Mouse (Mus musculus) liver, embryonic 13.5 days (tissue): ENCODE measurements at regions not wholly inside any gene's neighbourhood (a gene's known extent, or its start where the extent isn't known, plus 50 kb on each side); places are given as distances from the start of the nearest gene placed in this dataset.
"Not testable (repeated sequence)": the region's sequence is repeated elsewhere in the genome, so short reads cannot be mapped to it uniquely, and the experiment has no call there.

Experiments
- ATAC-seq: fragments of 200-750 bp; cut with Nextera tagmentation; 2 replicates; pipeline ENCODE4 v1.8.0; 2017; ENCODE audit warnings: low read depth, mild to moderate bottlenecking, moderate number of reproducible peaks, moderate library complexity
- DNase-seq: peaks from one replicate; pipeline ENCODE4 v3.0.0; 2022
- H3K27ac ChIP-seq: fragments of 300-500 bp; sonication (generic); 2 replicates; pipeline ENCODE4 v1.5.1; 2015; ENCODE audit warnings: moderate library complexity, mild to moderate bottlenecking, inconsistent platforms
- H3K27me3 ChIP-seq: fragments of 300-500 bp; sonication (generic); 2 replicates; pipeline ENCODE4 v1.6.1; 2015; ENCODE audit warnings: mild to moderate bottlenecking, inconsistent platforms
- H3K36me3 ChIP-seq: fragments of 300-500 bp; sonication (generic); 2 replicates; pipeline ENCODE4 v1.6.1; 2015; ENCODE audit warnings: mild to moderate bottlenecking, inconsistent platforms
- H3K4me1 ChIP-seq: fragments of 300-500 bp; sonication (generic); replicated peaks from 2 replicates; pipeline ENCODE4 v1.6.1; 2015; ENCODE audit warnings: inconsistent platforms
- H3K4me2 ChIP-seq: fragments of 300-500 bp; sonication (generic); 2 replicates; pipeline ENCODE4 v1.6.1; 2015; ENCODE audit warnings: inconsistent platforms, mild to moderate bottlenecking, moderate library complexity
- H3K4me3 ChIP-seq: fragments of 300-500 bp; sonication (generic); replicated peaks from 2 replicates; pipeline ENCODE4 v1.5.1; 2015; ENCODE audit warnings: mild to moderate bottlenecking, inconsistent platforms
- H3K9ac ChIP-seq: fragments of 300-500 bp; sonication (generic); 2 replicates; pipeline ENCODE4 v1.6.1; 2015; ENCODE audit warnings: mild to moderate bottlenecking, inconsistent platforms
- H3K9me3 ChIP-seq: fragments of 300-500 bp; sonication (generic); replicated peaks from 2 replicates; pipeline ENCODE4 v1.6.1; 2016; ENCODE audit warnings: inconsistent platforms
- WGBS: fragments of 180-500 bp; shearing (Covaris S2); methylation state at CpG from one replicate; pipeline ENCODE4 v1.1.7; 2015; ENCODE audit not compliant: insufficient replicate concordance; 5-methylcytosine and 5-hydroxymethylcytosine counted together

DNA sequence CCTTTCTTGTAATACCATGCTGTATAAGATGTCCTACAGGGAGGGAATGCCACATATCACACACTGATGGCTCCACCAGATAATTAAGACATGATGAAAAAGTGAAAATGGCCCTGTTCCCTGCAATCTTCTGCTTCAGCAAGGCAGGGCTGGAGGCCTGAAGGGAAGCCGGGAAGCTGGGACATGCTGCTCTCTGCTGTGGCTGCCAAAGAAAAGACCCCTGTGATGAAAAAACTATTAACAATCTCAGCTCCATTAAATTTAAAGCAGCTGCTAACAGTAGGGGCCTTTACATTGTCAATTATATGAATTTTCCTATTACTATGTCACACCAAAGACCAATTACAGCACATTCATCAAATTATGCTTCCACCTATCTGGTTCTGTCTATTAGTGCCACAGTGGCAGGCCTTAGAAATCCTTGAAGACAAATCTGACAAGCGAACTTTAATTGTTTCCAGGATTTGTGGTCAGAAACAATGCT is 239.8 kb downstream of the Gm11232 start:
- Histone ChIP-seq H3K36me3 (no peaks in the 10 kb centered on the region), H3K27me3 (no peaks in the 10 kb centered on the region)
- DNase-seq: no peak

DNA sequence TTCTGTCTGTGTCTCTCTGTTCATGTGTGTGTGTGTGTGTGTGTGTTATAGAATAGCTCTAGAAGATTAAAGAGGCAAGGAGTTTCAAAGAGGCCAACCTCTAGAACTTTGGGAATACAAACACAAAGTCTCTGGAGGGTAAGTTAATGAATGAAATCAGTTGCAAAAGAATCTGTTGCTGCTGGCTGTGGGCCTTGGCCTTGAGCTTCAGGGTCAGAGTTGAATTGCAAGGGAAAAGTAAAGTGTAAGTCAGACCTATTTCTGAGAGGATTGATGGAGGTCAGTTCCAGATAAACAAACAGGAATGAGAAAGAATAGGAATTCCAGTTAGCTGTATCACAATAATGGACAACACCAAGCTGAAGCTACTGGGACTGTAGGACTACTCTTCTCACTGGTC is 250.9 kb downstream of the Gm11232 start:
- Histone ChIP-seq H3K9ac (no peak overlapping the region), H3K9me3 (no peaks in the 10 kb centered on the region), H3K4me3 (no peak overlapping the region), H3K4me2 (no peak overlapping the region), H3K4me1 (no peaks in the 10 kb centered on the region), H3K36me3 (no peaks in the 10 kb centered on the region), H3K27me3 (no peaks in the 10 kb centered on the region), H3K27ac (no peak overlapping the region)
- ATAC-seq (no peak), DNase-seq (no peak)

More for the DNA sequence above, 239.8 kb downstream of the Gm11232 start:
- 73% methylated on average over 2 of the region's 2 CpGs for WGBS
- Histone ChIP-seq H3K9ac (no peak overlapping the region), H3K4me1 (no peaks in the 10 kb centered on the region), H3K4me3 (no peak overlapping the region), H3K27ac (no peak overlapping the region), H3K9me3 (no peaks in the 10 kb centered on the region), H3K4me2 (no peak overlapping the region)
- ATAC-seq: no peak

DNA sequence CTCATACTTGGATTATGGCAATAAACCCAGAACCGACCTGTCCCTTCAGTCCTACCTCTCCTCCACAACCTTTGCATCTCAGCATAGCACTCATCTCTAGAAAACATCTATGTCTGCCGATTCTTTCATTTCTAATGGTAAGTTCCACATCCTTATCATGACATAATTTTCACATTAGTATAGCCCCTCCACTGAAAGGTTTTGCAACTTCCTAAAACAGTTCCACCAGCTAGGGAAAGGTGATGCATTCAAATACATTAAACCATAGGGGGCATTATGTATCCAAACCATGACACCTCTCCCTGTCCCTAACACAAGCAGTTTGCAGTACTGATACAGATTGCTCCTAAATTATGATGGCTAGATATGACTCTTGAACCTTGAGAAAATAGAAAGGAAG is 268.0 kb downstream of the Gm11232 start:
- DNase-seq: no peak
- WGBS: 53% methylated on average over 2 of the region's 2 CpGs

DNA sequence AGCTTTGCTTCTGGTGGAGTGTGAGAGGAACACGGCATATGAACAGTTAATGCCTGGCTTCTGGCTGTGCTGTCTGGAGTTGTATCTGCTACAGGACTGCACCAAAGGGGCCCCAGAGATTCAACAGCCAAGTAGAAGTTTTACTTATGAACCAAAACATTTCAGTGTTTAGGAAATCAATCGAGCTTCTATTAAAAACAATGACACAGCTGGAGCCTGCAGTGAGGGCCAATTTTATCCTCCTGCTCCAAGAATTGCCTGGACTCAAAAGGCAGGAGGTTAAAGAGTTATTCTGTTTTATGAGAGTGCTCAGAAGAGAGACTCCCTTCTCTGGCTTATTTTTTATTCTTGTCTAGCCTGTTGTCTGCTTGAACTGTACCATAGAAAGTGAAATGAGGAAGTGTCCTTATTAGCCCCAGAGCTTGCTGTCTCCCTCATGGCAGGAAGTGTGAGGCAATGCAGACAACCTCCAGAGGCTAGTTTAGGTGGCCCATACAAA is 269.1 kb downstream of the Gm11232 start:
- no peaks in the 10 kb centered on the region for H3K36me3 ChIP-seq
- no peak for DNase-seq
- H3K9me3 ChIP-seq: no peaks in the 10 kb centered on the region
- no peaks in the 10 kb centered on the region for H3K4me1 ChIP-seq
- no peak overlapping the region for H3K27ac ChIP-seq
- H3K9ac ChIP-seq: no peak overlapping the region
- 0 out of 2 replicates have a peak, but pooled peaks have one; percentile 43 for ATAC-seq
- no peaks in the 10 kb centered on the region for H3K27me3 ChIP-seq
- H3K4me3 ChIP-seq: no peak overlapping the region
- WGBS: 37% methylated on average over 2 of the region's 2 CpGs
- no peak overlapping the region for H3K4me2 ChIP-seq

More for the DNA sequence above, 268.0 kb downstream of the Gm11232 start:
- no peak for ATAC-seq
- Histone ChIP-seq H3K27me3 (no peaks in the 10 kb centered on the region), H3K9ac (no peak overlapping the region), H3K4me1 (no peaks in the 10 kb centered on the region), H3K27ac (no peak overlapping the region), H3K4me3 (no peak overlapping the region), H3K36me3 (no peaks in the 10 kb centered on the region), H3K9me3 (no peaks in the 10 kb centered on the region), H3K4me2 (no peak overlapping the region)

DNA sequence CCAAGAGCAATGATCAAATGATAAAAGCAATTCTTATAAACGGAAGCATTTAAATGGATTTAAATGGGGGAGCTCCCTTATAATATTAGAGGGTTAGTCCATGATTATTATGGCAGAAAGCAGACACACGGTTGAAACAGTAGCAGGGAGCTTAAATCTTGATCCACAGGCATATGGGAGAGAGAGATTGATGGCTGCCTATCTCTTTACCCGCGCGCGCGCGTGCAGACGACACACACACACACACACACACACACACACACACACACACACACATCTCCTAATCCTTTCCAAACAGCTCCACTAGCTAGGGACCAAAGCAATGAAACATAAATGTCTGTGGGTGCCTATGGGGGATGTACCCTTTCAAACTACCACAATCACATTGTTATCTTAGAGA is 269.7 kb downstream of the Gm11232 start:
- no peaks in the 10 kb centered on the region for H3K9me3 ChIP-seq
- no peaks in the 10 kb centered on the region for H3K27me3 ChIP-seq
- no peaks in the 10 kb centered on the region for H3K36me3 ChIP-seq
- WGBS: 84% methylated on average over 9 of the region's 9 CpGs
- no peaks in the 10 kb centered on the region for H3K4me1 ChIP-seq
- H3K4me2 ChIP-seq: no peak overlapping the region
- no peak overlapping the region for H3K4me3 ChIP-seq
- no peak for ATAC-seq
- no peak overlapping the region for H3K27ac ChIP-seq
- no peak overlapping the region for H3K9ac ChIP-seq
- no peak for DNase-seq

DNA sequence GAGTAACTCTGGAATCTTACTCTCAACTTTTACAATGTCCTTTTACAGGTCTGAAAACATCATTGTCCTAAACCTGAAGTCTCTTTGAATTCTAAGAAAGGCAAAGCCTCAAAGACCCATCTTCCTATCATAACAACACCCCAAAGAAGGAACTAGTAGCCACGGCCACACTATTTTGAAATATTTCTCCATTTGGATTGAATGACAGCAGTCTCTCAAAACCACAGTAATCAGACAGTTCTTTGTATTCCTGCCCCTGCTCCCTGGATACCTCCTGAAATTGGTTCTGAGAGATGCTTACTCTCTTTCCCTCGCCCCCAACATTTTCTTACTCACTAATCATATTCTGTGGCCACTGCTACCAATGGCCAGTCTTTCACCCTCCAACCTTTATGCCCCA is 276.8 kb downstream of the Gm11232 start:
- no peaks in the 10 kb centered on the region for H3K27me3 ChIP-seq
- no peak for DNase-seq
- ATAC-seq: no peak
- H3K9ac ChIP-seq: no peak overlapping the region
- no peaks in the 10 kb centered on the region for H3K9me3 ChIP-seq
- H3K4me3 ChIP-seq: no peak overlapping the region
- H3K36me3 ChIP-seq: no peaks in the 10 kb centered on the region
- no peak overlapping the region for H3K27ac ChIP-seq
- 43% methylated on average over 2 of the region's 2 CpGs for WGBS
- no peak overlapping the region for H3K4me2 ChIP-seq
- H3K4me1 ChIP-seq: no peaks in the 10 kb centered on the region

DNA sequence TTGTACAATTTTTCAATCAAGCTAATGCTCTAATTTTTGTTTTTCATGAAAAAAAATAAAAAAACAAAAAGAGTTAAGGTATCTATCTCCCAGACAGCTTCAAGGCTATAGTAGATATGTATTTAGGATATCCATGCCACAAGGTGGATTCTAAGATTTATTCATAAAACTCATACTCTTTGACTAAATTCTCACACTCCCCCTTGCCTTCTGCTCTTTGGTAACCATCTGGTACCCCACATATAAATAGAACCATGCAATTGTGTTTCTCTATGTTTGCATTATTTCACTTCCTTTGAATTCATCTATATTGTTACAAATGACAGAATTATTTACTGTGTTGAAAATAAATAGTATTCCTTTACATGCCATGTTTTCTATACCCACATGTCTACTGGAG is 287.2 kb downstream of the Gm11232 start:
- Histone ChIP-seq H3K27ac (no peak overlapping the region), H3K4me1 (no peaks in the 10 kb centered on the region), H3K4me2 (no peak overlapping the region), H3K9me3 (no peaks in the 10 kb centered on the region), H3K9ac (no peak overlapping the region), H3K4me3 (no peak overlapping the region), H3K27me3 (no peaks in the 10 kb centered on the region), H3K36me3 (no peaks in the 10 kb centered on the region)
- DNase-seq: no peak
- ATAC-seq: no peak

DNA sequence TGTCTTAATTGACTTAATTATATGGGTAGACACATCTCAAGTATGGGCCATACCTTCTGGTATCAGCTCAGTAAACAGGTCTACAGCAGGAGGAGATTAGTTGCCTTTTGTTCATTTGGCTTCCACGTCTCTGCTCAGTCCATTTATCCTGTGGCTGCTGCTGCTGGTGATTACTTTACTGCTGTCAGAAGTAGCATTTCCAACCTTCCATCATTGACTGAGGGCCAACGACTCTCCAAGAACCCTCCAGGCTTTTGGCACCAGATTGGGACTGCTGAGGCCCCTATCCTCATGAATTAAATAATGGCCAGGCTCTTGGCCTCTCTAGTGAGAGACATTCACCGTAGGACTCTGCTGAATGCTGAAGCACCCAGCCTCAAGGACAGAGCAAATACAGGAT is 303.0 kb downstream of the Gm11232 start:
- Histone ChIP-seq H3K4me2 (no peak overlapping the region), H3K9ac (no peak overlapping the region), H3K4me1 (no peaks in the 10 kb centered on the region), H3K27ac (no peak overlapping the region), H3K9me3 (no peaks in the 10 kb centered on the region), H3K36me3 (no peaks in the 10 kb centered on the region), H3K4me3 (no peak overlapping the region), H3K27me3 (no peaks in the 10 kb centered on the region)
- DNase-seq (no peak), ATAC-seq (no peak)
- 50% methylated on average over 3 of the region's 3 CpGs for WGBS

DNA sequence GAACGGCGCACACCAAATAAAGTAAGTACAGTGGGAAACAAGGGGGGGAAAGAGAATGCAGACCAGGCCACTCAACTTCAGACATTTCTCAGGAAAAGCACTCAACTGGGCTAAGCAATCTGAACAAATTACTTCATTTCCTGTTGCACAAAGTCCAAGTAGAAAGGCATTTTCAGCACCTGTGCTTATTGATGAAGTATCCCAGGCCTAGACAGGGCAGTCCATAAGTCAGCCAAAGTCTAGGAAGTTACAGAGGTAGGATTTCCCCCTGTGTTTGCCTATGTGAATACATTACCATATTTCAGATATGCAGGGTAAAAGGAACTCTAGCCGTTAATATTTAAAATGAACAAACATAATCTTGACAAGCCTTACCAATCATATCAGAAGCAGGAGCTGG is 304.3 kb downstream of the Gm11232 start:
- Histone ChIP-seq H3K4me2 (no peak overlapping the region), H3K9me3 (no peaks in the 10 kb centered on the region), H3K9ac (no peak overlapping the region), H3K36me3 (no peaks in the 10 kb centered on the region), H3K4me3 (no peak overlapping the region), H3K4me1 (no peaks in the 10 kb centered on the region), H3K27me3 (no peaks in the 10 kb centered on the region), H3K27ac (no peak overlapping the region)
- 72% methylated on average over 3 of the region's 3 CpGs for WGBS
- ATAC-seq (no peak), DNase-seq (no peak)

DNA sequence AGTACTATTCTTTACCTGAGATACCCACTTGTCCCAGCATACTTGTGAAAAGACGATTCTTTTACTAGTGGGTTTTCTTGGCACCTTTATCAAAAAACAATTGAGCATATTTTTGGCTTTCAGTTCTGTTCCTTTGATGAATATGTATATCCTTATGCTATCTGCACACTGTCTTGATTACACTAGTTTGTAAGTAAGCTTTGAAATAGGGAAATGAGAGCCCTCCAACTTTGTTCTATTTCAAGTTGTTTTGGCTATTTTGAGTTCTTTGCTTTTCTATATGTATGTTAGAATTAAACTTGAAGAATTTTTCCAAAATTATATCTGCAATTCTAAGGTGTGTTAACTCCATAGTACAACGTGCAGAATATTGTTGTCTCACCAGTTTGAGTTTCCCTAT is 311.3 kb downstream of the Gm11232 start:
- H3K27me3 ChIP-seq: no peaks in the 10 kb centered on the region
- H3K9ac ChIP-seq: no peak overlapping the region
- DNase-seq (no peak), ATAC-seq (no peak)
- H3K36me3 ChIP-seq: no peaks in the 10 kb centered on the region
- no peaks in the 10 kb centered on the region for H3K9me3 ChIP-seq
- WGBS: 59% methylated on average over 2 of the region's 2 CpGs
- H3K4me3 ChIP-seq: no peak overlapping the region
- no peak overlapping the region for H3K4me2 ChIP-seq
- H3K27ac ChIP-seq: no peak overlapping the region
- H3K4me1 ChIP-seq: no peaks in the 10 kb centered on the region

DNA sequence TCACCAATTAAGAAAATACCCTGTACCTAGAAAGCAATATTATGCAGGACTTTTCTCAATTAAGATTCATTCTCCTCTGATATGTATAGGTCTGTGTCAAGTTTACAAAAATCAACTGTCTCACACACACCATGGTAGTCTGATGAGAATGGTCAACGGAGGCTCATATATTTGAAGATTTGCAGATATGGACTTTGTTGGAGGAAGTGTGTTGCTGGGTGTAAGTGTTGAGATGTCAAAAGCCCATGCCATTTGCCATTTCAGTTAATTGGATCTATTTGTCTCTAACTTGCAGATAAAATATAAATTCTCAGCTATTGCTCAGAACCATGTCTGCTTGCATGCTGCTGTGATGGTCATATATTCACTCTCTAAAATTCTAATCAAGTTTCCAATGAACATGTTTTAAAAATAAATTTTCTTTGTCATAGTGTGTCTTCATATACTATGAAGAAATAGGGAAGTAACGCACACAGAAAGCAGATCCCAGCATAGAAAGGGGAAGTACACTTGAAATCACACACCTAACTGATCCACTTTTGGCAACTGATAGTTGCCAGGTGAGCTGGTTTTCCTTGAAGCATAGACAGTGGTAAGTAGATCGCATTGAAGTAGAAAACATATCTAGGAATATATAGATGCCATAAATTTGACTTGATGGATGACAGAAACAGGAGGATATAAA is 326.4 kb downstream of the Gm11232 start:
- no peaks in the 10 kb centered on the region for H3K9me3 ChIP-seq
- H3K4me2 ChIP-seq: no peak overlapping the region
- no peak overlapping the region for H3K4me3 ChIP-seq
- H3K27ac ChIP-seq: no peak overlapping the region
- H3K27me3 ChIP-seq: no peaks in the 10 kb centered on the region
- WGBS: 53% methylated on average over 3 of the region's 3 CpGs
- no peak overlapping the region for H3K9ac ChIP-seq
- DNase-seq (no peak), ATAC-seq (no peak)
- H3K36me3 ChIP-seq: no peaks in the 10 kb centered on the region
- H3K4me1 ChIP-seq: no peaks in the 10 kb centered on the region

DNA sequence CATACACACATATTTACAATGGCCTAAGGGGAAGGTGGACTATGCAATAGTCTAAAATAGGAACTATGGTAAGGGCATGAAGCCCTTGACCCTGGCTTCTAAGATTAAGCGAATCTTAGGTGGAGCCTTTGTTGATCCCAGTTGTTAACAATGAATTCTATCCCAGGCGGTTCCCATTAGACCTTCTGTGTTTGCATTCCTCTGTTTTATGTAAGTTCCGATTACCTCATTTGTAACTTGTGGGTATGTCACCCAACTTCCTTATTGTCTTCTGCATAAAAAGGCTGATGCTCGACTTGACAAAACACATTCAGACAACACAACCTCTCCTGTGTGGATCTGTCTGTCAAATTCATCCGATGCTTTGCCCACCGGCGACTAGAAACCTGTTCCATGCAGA is 335.6 kb downstream of the Gm11232 start:
- H3K9ac ChIP-seq, H3K27ac ChIP-seq, H3K4me3 ChIP-seq, H3K4me2 ChIP-seq, H3K9me3 ChIP-seq, DNase-seq, H3K36me3 ChIP-seq, H3K4me1 ChIP-seq, H3K27me3 ChIP-seq, ATAC-seq: not testable (repeated sequence)
- 71% methylated on average over 7 of the region's 7 CpGs for WGBS
